Mouse (Mus musculus): Measurements from ENCODE around the gene Nol3. TPM values are rescaled to one million over a fixed set of nuclear protein-coding genes. Genes with fewer than 3 reads are reported as not detected.

Gene Nol3
- polyA plus RNA-seq, 1 experiment = not detected

GRCm38 (mm10) chr8:105259721-105260320 is 16.1 kb upstream of the Nol3 start:
- 1% methylated on average over 30 of the region's 30 CpGs for WGBS
- Histone ChIP-seq H3K4me3 (replicated peaks; ENCODE audit: control insufficient read depth, low read depth, low read length) (peak overlapping the region; percentile 54), H3K4me1 (ENCODE audit: control insufficient read depth, insufficient read depth, low read length) (peaks cover 11% of the 10 kb centered on the region), H3K27ac (ENCODE audit: control insufficient read depth, insufficient read depth, low read depth, low read length, poor library complexity) (no peak overlapping the region; the same call in 1 of the 2 replicates)
- TF ChIP-seq POLR2A (IDR thresholded peaks at IDR 0.05; ENCODE audit: borderline replicate concordance, control insufficient read depth, low read depth, low read length) = peak; percentile 48; the same call in 1 of the 2 replicates
- peak; percentile 95 for TF ChIP-seq CTCF (IDR thresholded peaks at IDR 0.05; ENCODE audit: control insufficient read depth, insufficient read depth, low read length)

- TF ChIP-seq CTCF (IDR thresholded peaks at IDR 0.05; ENCODE audit: control insufficient read depth, insufficient read depth, low read length) = no peak
- no peak for TF ChIP-seq POLR2A (IDR thresholded peaks at IDR 0.05; ENCODE audit: borderline replicate concordance, control insufficient read depth, low read depth, low read length)
- Histone ChIP-seq H3K4me1 (ENCODE audit: control insufficient read depth, insufficient read depth, low read length) (peaks cover 11% of the 10 kb centered on the region), H3K27ac (ENCODE audit: control insufficient read depth, insufficient read depth, low read depth, low read length, poor library complexity) (no peak overlapping the region), H3K4me3 (replicated peaks; ENCODE audit: control insufficient read depth, low read depth, low read length) (no peak overlapping the region)
- 85% methylated on average over 7 of the region's 7 CpGs for WGBS
Measured at GRCm38 (mm10) chr8:105260371-105261099, 15.4 kb upstream of the Nol3 start.

- TF ChIP-seq CTCF (IDR thresholded peaks at IDR 0.05; ENCODE audit: control insufficient read depth, insufficient read depth, low read length) = no peak
- 87% methylated on average over 12 of the region's 12 CpGs for WGBS
Measured at GRCm38 (mm10) chr8:105261326-105261980, 14.5 kb upstream of the Nol3 start.

GRCm38 (mm10) chr8:105263244-105263912 is 12.6 kb upstream of the Nol3 start:
- Histone ChIP-seq H3K4me3 (replicated peaks; ENCODE audit: control insufficient read depth, low read depth, low read length) (peak overlapping the region; percentile 99), H3K27ac (ENCODE audit: control insufficient read depth, insufficient read depth, low read depth, low read length, poor library complexity) (no peak overlapping the region), H3K4me1 (ENCODE audit: control insufficient read depth, insufficient read depth, low read length) (peaks cover 11% of the 10 kb centered on the region)
- no peak for TF ChIP-seq POLR2A (IDR thresholded peaks at IDR 0.05; ENCODE audit: borderline replicate concordance, control insufficient read depth, low read depth, low read length)
- no peak for TF ChIP-seq CTCF (IDR thresholded peaks at IDR 0.05; ENCODE audit: control insufficient read depth, insufficient read depth, low read length)
- 53% methylated on average over 16 of the region's 16 CpGs for WGBS

More at GRCm38 (mm10) chr8:105261326-105261980, 14.5 kb upstream of the Nol3 start:
- H3K27ac ChIP-seq (ENCODE audit: control insufficient read depth, insufficient read depth, low read depth, low read length, poor library complexity) = no peak overlapping the region
- H3K4me1 ChIP-seq (ENCODE audit: control insufficient read depth, insufficient read depth, low read length) = peaks cover 11% of the 10 kb centered on the region
- no peak overlapping the region for H3K4me3 ChIP-seq (replicated peaks; ENCODE audit: control insufficient read depth, low read depth, low read length)

- peak; percentile 6; the same call in 1 of the 2 replicates for TF ChIP-seq CTCF (IDR thresholded peaks at IDR 0.05; ENCODE audit: control insufficient read depth, insufficient read depth, low read length)
- TF ChIP-seq POLR2A (IDR thresholded peaks at IDR 0.05; ENCODE audit: borderline replicate concordance, control insufficient read depth, low read depth, low read length) = peak; percentile 61; the same call in 1 of the 2 replicates
- WGBS = 1% methylated on average over 54 of the region's 54 CpGs
- Histone ChIP-seq H3K4me1 (ENCODE audit: control insufficient read depth, insufficient read depth, low read length) (peaks cover 11% of the 10 kb centered on the region), H3K27ac (ENCODE audit: control insufficient read depth, insufficient read depth, low read depth, low read length, poor library complexity) (peak within 1 kb of the TSS; percentile 73), H3K4me3 (replicated peaks; ENCODE audit: control insufficient read depth, low read depth, low read length) (peak within 1 kb of the TSS; percentile 99)
Measured at GRCm38 (mm10) chr8:105264024-105264982, 11.6 kb upstream of the Nol3 start, which contains the start of the genes Tradd and Fbxl8. Tradd (minus strand) TSS chr8:105264609. Fbxl8 (plus strand) TSS chr8:105264648.

GRCm38 (mm10) chr8:105265128-105265527 is 10.8 kb upstream of the Nol3 start:
- Histone ChIP-seq H3K4me3 (replicated peaks; ENCODE audit: control insufficient read depth, low read depth, low read length) (peak overlapping the region; percentile 43), H3K4me1 (ENCODE audit: control insufficient read depth, insufficient read depth, low read length) (peaks cover 6% of the 10 kb centered on the region; the same call in 1 of the 2 replicates), H3K27ac (ENCODE audit: control insufficient read depth, insufficient read depth, low read depth, low read length, poor library complexity) (0 out of 2 replicates have a peak overlapping the region, but pooled peaks have one; percentile 2)
- 1% methylated on average over 10 of the region's 10 CpGs for WGBS
- no peak for TF ChIP-seq POLR2A (IDR thresholded peaks at IDR 0.05; ENCODE audit: borderline replicate concordance, control insufficient read depth, low read depth, low read length)
- TF ChIP-seq CTCF (IDR thresholded peaks at IDR 0.05; ENCODE audit: control insufficient read depth, insufficient read depth, low read length) = no peak

GRCm38 (mm10) chr8:105266775-105267174 is 9.2 kb upstream of the Nol3 start:
- Histone ChIP-seq H3K27ac (ENCODE audit: control insufficient read depth, insufficient read depth, low read depth, low read length, poor library complexity) (0 out of 2 replicates have a peak overlapping the region, but pooled peaks have one; percentile 36), H3K4me1 (ENCODE audit: control insufficient read depth, insufficient read depth, low read length) (no peaks in the 10 kb centered on the region; the same call in 1 of the 2 replicates), H3K4me3 (replicated peaks; ENCODE audit: control insufficient read depth, low read depth, low read length) (no peak overlapping the region)
- TF ChIP-seq POLR2A (IDR thresholded peaks at IDR 0.05; ENCODE audit: borderline replicate concordance, control insufficient read depth, low read depth, low read length) (no peak), CTCF (IDR thresholded peaks at IDR 0.05; ENCODE audit: control insufficient read depth, insufficient read depth, low read length) (no peak)
- 51% methylated on average over 13 of the region's 13 CpGs for WGBS
